Mouse (Mus musculus) heart, embryonic 11.5 days (tissue): ENCODE data around the gene Sub1. TPM values are rescaled to one million over a fixed set of nuclear protein-coding genes. Genes with fewer than 3 reads are reported as not detected.

Experiments used
- ATAC-seq: fragments of 200-750 bp; cut with Nextera tagmentation; replicated peaks from 2 replicates; pipeline ENCODE4 v1.8.0; 2017; ENCODE audit warnings: moderate library complexity; ENCODE audit not compliant: insufficient number of reproducible peaks, low FRiP score, low TSS enrichment
- H3K27ac ChIP-seq: fragments of 300-500 bp; sonication (generic); 2 replicates; pipeline ENCODE4 v1.5.1; 2014; ENCODE audit warnings: mild to moderate bottlenecking, low read depth, low read length
- H3K27me3 ChIP-seq: fragments of 300-500 bp; sonication (generic); 2 replicates; pipeline ENCODE4 v1.6.1; 2014; ENCODE audit warnings: mild to moderate bottlenecking, low read length, mixed read lengths; ENCODE audit not compliant: control insufficient read depth, insufficient read depth
- H3K36me3 ChIP-seq: fragments of 300-500 bp; sonication (generic); 2 replicates; pipeline ENCODE4 v1.6.1; 2014; ENCODE audit warnings: mild to moderate bottlenecking, low read length, moderate library complexity, mixed read lengths; ENCODE audit not compliant: control insufficient read depth, insufficient read depth
- H3K4me1 ChIP-seq: fragments of 300-500 bp; sonication (generic); 2 replicates; pipeline ENCODE4 v1.6.1; 2014; ENCODE audit warnings: low read length; ENCODE audit not compliant: control insufficient read depth, insufficient read depth
- H3K4me2 ChIP-seq: fragments of 300-500 bp; sonication (generic); 2 replicates; pipeline ENCODE4 v1.6.1; 2014; ENCODE audit warnings: mild to moderate bottlenecking, moderate library complexity
- H3K4me3 ChIP-seq: fragments of 300-500 bp; sonication (generic); 2 replicates; pipeline ENCODE4 v1.5.1; 2014; ENCODE audit warnings: low read depth, low read length
- H3K9ac ChIP-seq: fragments of 300-500 bp; sonication (generic); 2 replicates; pipeline ENCODE4 v1.6.1; 2014; ENCODE audit warnings: mild to moderate bottlenecking, low read depth, low read length, moderate library complexity
- H3K9me3 ChIP-seq: fragments of 300-500 bp; sonication (generic); replicated peaks from 2 replicates; pipeline ENCODE4 v1.6.1; 2016; ENCODE audit warnings: low read length; ENCODE audit not compliant: control insufficient read depth
- WGBS: fragments of 180-500 bp; shearing (Covaris S2); extraction: QIAGEN DNeasy Blood & Tissue Kit; methylation state at CpG from one replicate; pipeline ENCODE4 v1.1.7; 2014; ENCODE audit not compliant: insufficient replicate concordance; 5-methylcytosine and 5-hydroxymethylcytosine counted together
- polyA plus RNA-seq: library from polyadenylated mRNA; unstranded; fragments of >200 nt; fragmentation: Nextera tagmentation; extraction: Ambion mirVana; gene quantifications from 2 replicates; pipeline ENCODE4 v1.2.1, GENCODE M21; 2014

The Sub1 gene
- polyA plus RNA-seq, 1 experiment from 2014 or later: 635 TPM

DNA sequence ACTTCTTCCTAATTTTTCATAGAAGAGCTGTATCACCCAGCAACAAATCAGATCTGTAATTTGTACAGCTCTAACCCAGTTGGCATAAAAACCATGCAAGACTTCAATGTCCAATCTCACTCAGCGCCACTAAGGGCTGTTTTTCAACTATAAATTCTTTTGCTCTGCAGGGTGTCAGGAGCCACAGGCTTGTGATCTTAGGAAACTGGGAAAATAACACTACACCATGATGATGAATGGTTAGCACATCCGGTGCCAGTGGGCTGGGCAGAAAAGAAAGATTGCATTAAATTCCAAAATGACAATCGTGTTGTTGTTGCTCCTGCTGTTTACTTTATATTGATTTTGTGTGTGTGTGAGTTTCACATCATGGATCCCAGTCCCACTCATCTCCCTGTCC is 47.3 kb downstream of the Sub1 start:
- Histone ChIP-seq H3K9ac (no peak overlapping the region), H3K4me1 (no peaks in the 10 kb centered on the region), H3K9me3 (no peaks in the 10 kb centered on the region), H3K36me3 (no peaks in the 10 kb centered on the region), H3K27ac (no peak overlapping the region), H3K4me3 (no peak overlapping the region), H3K4me2 (no peak overlapping the region), H3K27me3 (no peaks in the 10 kb centered on the region)
- ATAC-seq: no peak
- WGBS: 77% methylated on average over 3 of the region's 3 CpGs

- ATAC-seq: no peak
- Histone ChIP-seq H3K27me3 (no peaks in the 10 kb centered on the region), H3K9me3 (no peaks in the 10 kb centered on the region), H3K4me3 (no peak overlapping the region), H3K9ac (no peak overlapping the region), H3K4me1 (no peaks in the 10 kb centered on the region), H3K27ac (no peak overlapping the region), H3K36me3 (no peaks in the 10 kb centered on the region), H3K4me2 (no peak overlapping the region)
- WGBS: 76% methylated on average over 5 of the region's 5 CpGs
Measured at GRCm38 (mm10) chr15:11940855-11941254, 55.9 kb downstream of the Sub1 start.

Other genes starting within 250 kb of the Sub1 start
- gene Npr3, start 89.7 kb downstream of the Sub1 start, polyA plus RNA-seq: 15.7 and 16.0 TPM in 2 replicates
- gene Zfr, start 120.8 kb upstream of the Sub1 start, polyA plus RNA-seq: 113 and 118 TPM in 2 replicates
- 15.5 and 16.6 TPM in 2 replicates for gene Mtmr12, start 208.0 kb upstream of the Sub1 start, polyA plus RNA-seq